28 mouse cellular contexts compared by ENCODE assay signal in the genomic region with DNA sequence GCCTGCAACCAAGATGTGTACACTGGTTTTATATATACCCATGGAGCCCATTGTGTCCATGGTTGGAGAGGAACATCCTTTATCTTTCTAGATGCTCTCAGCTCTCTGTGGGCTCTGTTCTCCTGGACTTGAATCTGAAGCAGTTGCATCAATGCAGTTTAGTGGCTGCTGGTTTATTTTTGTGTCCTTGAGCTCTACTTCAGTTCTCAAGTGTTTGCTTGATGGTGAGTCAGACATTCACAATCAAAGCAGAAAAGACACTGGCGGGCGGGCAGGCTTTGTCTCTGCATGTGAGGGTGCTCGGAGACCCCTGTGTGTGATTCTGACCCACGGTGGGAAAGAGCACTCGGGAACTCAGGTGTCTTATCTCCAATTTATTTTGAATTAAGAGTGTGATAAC.
DNase-seq lines count a peak whose midpoint lies in the region; ATAC-seq and TF ChIP-seq lines count a peak whose summit lies in the region.
"Had no signal": no experiment of that assay in that cellular context is flagged by ENCODE, and none has a peak within 500 bp of the region (broad histone marks: within the 10 kb centered on the region; RNA-seq: fewer than 3 reads in every experiment).

No protein-coding gene starts in this region.

- 82% methylated on average over 5 of the region's 5 CpGs for WGBS in forebrain, embryonic 10.5 days
- 79% methylated on average over 5 of the region's 5 CpGs for WGBS in forebrain, postnatal 0 days
- WGBS in heart, embryonic 15.5 days, result 54% methylated on average over 5 of the region's 5 CpGs
- 65% methylated on average over 5 of the region's 5 CpGs for WGBS in lung, adult 2 months
- WGBS in limb, embryonic 10.5 days, result 86% methylated on average over 5 of the region's 5 CpGs

- no peak overlapping the region for H3K9ac ChIP-seq in forebrain, postnatal 0 days
- H3K9ac ChIP-seq in heart, embryonic 15.5 days, result no peak overlapping the region
- H3K9ac ChIP-seq: embryonic facial prominence, embryonic 12.5 days; forebrain, embryonic 12.5 days; intestine, embryonic 15.5 days; limb, embryonic 13.5 days; liver, embryonic 12.5 days; neural tube, embryonic 13.5 days had no signal

- peaks cover 67% of the 10 kb centered on the region for H3K4me1 ChIP-seq in forebrain, embryonic 10.5 days
- peaks cover 26% of the 10 kb centered on the region for H3K4me1 ChIP-seq in forebrain, postnatal 0 days (ENCODE audit: insufficient read depth)
- peaks cover 41% of the 10 kb centered on the region for H3K4me1 ChIP-seq in heart, embryonic 15.5 days (replicated peaks)
- H3K4me1 ChIP-seq in lung, adult 2 months (ENCODE audit: control insufficient read depth, insufficient read depth, low read length), result peaks cover 6% of the 10 kb centered on the region
- peaks cover 68% of the 10 kb centered on the region for H3K4me1 ChIP-seq in limb, embryonic 10.5 days

- H3K4me2 ChIP-seq in forebrain, postnatal 0 days (ENCODE audit: low read depth), result no peak overlapping the region
- no peak overlapping the region for H3K4me2 ChIP-seq in heart, embryonic 15.5 days
- H3K4me2 ChIP-seq: embryonic facial prominence, embryonic 12.5 days; forebrain, embryonic 12.5 days; intestine, embryonic 15.5 days; limb, embryonic 13.5 days; liver, embryonic 12.5 days; neural tube, embryonic 13.5 days had no signal

- ATAC-seq in forebrain, postnatal 0 days, result no peak
- ATAC-seq in heart, embryonic 15.5 days (replicated peaks; ENCODE audit: insufficient number of reproducible peaks, insufficient read depth, low FRiP score, low read depth), result no peak
- ATAC-seq: hindbrain, embryonic 16.5 days; intestine, embryonic 15.5 days; liver, embryonic 12.5 days; midbrain, embryonic 16.5 days; Patski had no signal

- no peak for TF ChIP-seq CTCF in forebrain, postnatal 0 days (IDR thresholded peaks at IDR 0.05; ENCODE audit: low read depth)
- TF ChIP-seq CTCF in lung, adult 2 months (IDR thresholded peaks at IDR 0.05; ENCODE audit: insufficient read depth, low read length), result no peak

- 0 out of 2 replicates have a peak overlapping the region, but pooled peaks have one; percentile 44 for H3K27ac ChIP-seq in forebrain, embryonic 10.5 days
- no peak overlapping the region for H3K27ac ChIP-seq in forebrain, postnatal 0 days (ENCODE audit: low read depth, low read length)
- H3K27ac ChIP-seq in heart, embryonic 15.5 days, result peak overlapping the region; percentile 60
- peak overlapping the region; percentile 93 for H3K27ac ChIP-seq in limb, embryonic 10.5 days
- H3K27ac ChIP-seq: embryonic facial prominence, embryonic 12.5 days; forebrain, embryonic 12.5 days; hindbrain, embryonic 10.5 days; intestine, embryonic 15.5 days; limb, embryonic 13.5 days; liver, embryonic 12.5 days; neural tube, embryonic 13.5 days had no signal

- no peaks in the 10 kb centered on the region for H3K9me3 ChIP-seq in forebrain, embryonic 10.5 days
- no peaks in the 10 kb centered on the region for H3K9me3 ChIP-seq in forebrain, postnatal 0 days (ENCODE audit: low read length)
- no peaks in the 10 kb centered on the region for H3K9me3 ChIP-seq in heart, embryonic 15.5 days (replicated peaks)
- H3K9me3 ChIP-seq in limb, embryonic 10.5 days (replicated peaks), result no peaks in the 10 kb centered on the region
- H3K9me3 ChIP-seq: embryonic facial prominence, embryonic 12.5 days; forebrain, embryonic 12.5 days; intestine, embryonic 15.5 days; limb, embryonic 13.5 days; liver, embryonic 12.5 days; midbrain, embryonic 10.5 days; neural tube, embryonic 13.5 days had no signal

- no peak overlapping the region for H3K4me3 ChIP-seq in forebrain, embryonic 10.5 days
- H3K4me3 ChIP-seq in forebrain, postnatal 0 days (ENCODE audit: low read depth, low read length), result no peak overlapping the region
- no peak overlapping the region for H3K4me3 ChIP-seq in heart, embryonic 15.5 days
- no peak overlapping the region for H3K4me3 ChIP-seq in lung, adult 2 months (replicated peaks; ENCODE audit: extremely low read depth, low read depth, low read length)
- H3K4me3 ChIP-seq in limb, embryonic 10.5 days, result no peak overlapping the region
- H3K4me3 ChIP-seq: embryonic facial prominence, embryonic 12.5 days; forebrain, embryonic 12.5 days; hindbrain, embryonic 10.5 days; intestine, embryonic 15.5 days; limb, embryonic 13.5 days; liver, embryonic 12.5 days; midbrain, embryonic 10.5 days; myocyte; neural tube, embryonic 13.5 days had no signal

- peaks cover 28% of the 10 kb centered on the region for H3K27me3 ChIP-seq in forebrain, embryonic 10.5 days (ENCODE audit: poor library complexity, severe bottlenecking)
- H3K27me3 ChIP-seq in forebrain, postnatal 0 days (ENCODE audit: insufficient read depth, low read length), result no peaks in the 10 kb centered on the region
- no peaks in the 10 kb centered on the region for H3K27me3 ChIP-seq in heart, embryonic 15.5 days
- no peaks in the 10 kb centered on the region for H3K27me3 ChIP-seq in limb, embryonic 10.5 days (ENCODE audit: low read depth, poor library complexity, severe bottlenecking)
- H3K27me3 ChIP-seq: embryonic facial prominence, embryonic 12.5 days; intestine, embryonic 15.5 days; liver, embryonic 12.5 days; neural tube, embryonic 13.5 days; Patski had no signal

- no peak for DNase-seq in forebrain, embryonic 10.5 days (ENCODE audit: extremely low spot score, low spot score)
- no peak for DNase-seq in forebrain, postnatal 0 days
- no peak for DNase-seq in heart, adult 11 months
- peak; percentile 32 for DNase-seq in lung, postnatal 25 days (ENCODE audit: low spot score)
- no peak for DNase-seq in lung, adult 2 months
- no peak for DNase-seq in limb, embryonic 10.5 days (ENCODE audit: low spot score)
- DNase-seq in thymus, postnatal 0 days (ENCODE audit: low spot score), result no peak
- DNase-seq: B cell, adult 2 months; cerebellum, adult 2 months; cerebellum, postnatal 25 days; kidney, adult 8-10 months; kidney, postnatal 10 days; spleen, adult 18-20 months; thymus, postnatal 14 days had no signal

- no peak for TF ChIP-seq POLR2A in lung, adult 2 months (IDR thresholded peaks at IDR 0.05; ENCODE audit: borderline replicate concordance, extremely low read depth, low read depth, low read length)

- H3K36me3 ChIP-seq in forebrain, embryonic 10.5 days (replicated peaks), result no peaks in the 10 kb centered on the region
- no peaks in the 10 kb centered on the region for H3K36me3 ChIP-seq in forebrain, postnatal 0 days (ENCODE audit: insufficient read depth)
- no peaks in the 10 kb centered on the region for H3K36me3 ChIP-seq in heart, embryonic 15.5 days
- no peaks in the 10 kb centered on the region for H3K36me3 ChIP-seq in limb, embryonic 10.5 days
- H3K36me3 ChIP-seq: embryonic facial prominence, embryonic 12.5 days; forebrain, embryonic 12.5 days; G1E; hindbrain, embryonic 10.5 days; intestine, embryonic 15.5 days; limb, embryonic 13.5 days; liver, embryonic 12.5 days; midbrain, embryonic 10.5 days; neural tube, embryonic 13.5 days had no signal
